Mouse (Mus musculus): ENCODE data around the gene Supt4a.
A peak's percentile ranks its signal among the peaks of the same experiment; 100 is the strongest.

Gene Supt4a

DNA sequence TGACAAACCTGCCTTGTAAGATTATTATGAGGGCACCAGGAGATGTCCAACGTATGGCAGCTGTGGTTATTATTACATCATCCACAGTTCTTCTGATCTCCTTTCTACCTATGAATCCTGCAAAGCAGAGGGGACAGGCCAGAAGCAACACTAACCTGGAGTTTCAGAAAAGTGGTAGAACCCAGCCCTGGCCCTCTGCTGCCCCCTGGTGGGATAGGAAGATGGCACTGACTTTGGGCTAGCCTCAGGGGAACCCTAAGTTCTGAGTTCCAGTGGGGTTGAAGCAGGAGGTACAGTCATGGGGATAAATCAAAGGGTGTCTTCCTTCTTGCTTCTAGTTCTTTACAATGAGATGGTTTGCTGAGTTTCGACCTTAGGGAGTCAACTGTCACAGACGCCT lies 33.6 kb downstream of the Supt4a start:
- peak; percentile 78 for DNase-seq (ENCODE audit: low spot score)

DNA sequence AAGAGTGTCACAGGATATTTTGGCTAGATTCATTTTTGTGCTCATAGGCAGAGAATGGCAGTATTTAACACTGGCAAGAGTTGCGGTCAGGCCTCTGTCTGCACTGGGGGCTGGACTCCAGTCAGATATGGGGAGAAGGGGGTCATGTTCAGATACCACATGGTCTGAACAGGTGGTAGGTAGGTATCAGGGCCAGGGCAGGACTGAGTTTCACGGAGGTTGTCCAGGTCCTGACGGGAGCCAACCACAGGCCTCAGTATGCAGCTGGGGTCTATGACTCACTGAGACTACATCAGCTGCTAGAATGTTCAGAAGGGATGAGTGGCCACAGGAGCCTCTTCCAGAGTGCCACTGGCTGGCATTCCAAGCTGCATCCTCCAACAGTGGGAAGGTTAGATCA lies 35.0 kb downstream of the Supt4a start:
- DNase-seq (ENCODE audit: low spot score), result no peak

GRCm38 (mm10) chr11:87778100-87778765 lies 40.9 kb downstream of the Supt4a start:
- peak; percentile 62 for DNase-seq (ENCODE audit: low spot score)

- no peak for DNase-seq (ENCODE audit: low spot score)
Observed at GRCm38 (mm10) chr11:87778915-87779314, 41.6 kb downstream of the Supt4a start.

DNA sequence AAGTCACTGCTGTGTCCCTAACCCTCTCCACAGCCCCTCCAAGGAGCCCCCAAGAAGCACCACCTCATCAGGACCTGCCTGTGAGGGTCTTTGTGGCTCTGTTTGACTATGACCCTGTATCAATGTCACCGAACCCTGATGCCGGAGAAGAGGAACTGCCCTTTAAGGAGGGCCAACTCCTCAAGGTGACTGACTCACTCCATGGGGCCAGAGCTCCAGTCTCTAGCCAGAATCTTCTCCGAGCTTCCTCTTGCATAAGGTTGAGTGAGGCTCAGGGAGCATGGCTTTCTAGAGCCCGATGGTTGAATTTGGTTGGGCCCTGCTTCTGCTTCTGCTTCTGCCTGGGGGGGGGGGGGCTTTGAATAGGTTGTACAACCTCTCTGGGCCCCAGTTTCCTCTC lies 42.0 kb downstream of the Supt4a start:
- no peak for DNase-seq (ENCODE audit: low spot score)

DNA sequence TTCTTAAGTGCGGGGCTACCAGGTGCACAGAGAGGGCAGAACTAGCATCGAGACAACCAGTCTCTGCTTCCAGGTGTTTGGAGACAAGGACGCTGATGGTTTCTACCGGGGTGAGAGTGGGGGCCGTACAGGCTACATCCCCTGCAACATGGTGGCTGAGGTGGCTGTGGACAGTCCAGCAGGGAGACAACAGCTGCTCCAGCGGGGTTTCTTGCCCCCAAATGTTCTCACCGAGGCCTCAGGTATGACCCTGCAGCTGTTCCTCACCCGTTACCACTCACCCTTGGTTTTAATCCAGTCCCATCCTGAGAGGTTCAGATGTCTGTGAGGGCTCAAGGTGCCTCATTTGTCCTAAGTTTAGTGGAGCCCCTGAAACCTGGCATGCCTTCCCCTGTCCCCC lies 42.8 kb downstream of the Supt4a start:
- no peak for DNase-seq (ENCODE audit: low spot score)

- no peak for DNase-seq (ENCODE audit: low spot score)
Observed at GRCm38 (mm10) chr11:87790088-87790487, 52.7 kb downstream of the Supt4a start.
